Mouse (Mus musculus) heart, embryonic 12.5 days (tissue): ENCODE measurements around the gene Susd3. TPM values are rescaled to one million over a fixed set of nuclear protein-coding genes. Genes with fewer than 3 reads are reported as not detected.

ENCODE experiments used
- ATAC-seq: fragments of 200-750 bp; cut with Nextera tagmentation; 2 replicates; pipeline ENCODE4 v1.8.0; 2017; ENCODE audit warnings: moderate TSS enrichment, moderate library complexity; ENCODE audit not compliant: insufficient number of reproducible peaks, low FRiP score
- H3K27ac ChIP-seq: fragments of 300-500 bp; sonication (generic); 2 replicates; pipeline ENCODE4 v1.5.1; 2016; ENCODE audit warnings: mild to moderate bottlenecking, moderate library complexity; ENCODE audit not compliant: poor library complexity, severe bottlenecking
- H3K27me3 ChIP-seq: fragments of 300-500 bp; sonication (generic); replicated peaks from 2 replicates; pipeline ENCODE4 v1.6.1; 2016; ENCODE audit warnings: mild to moderate bottlenecking, moderate library complexity
- H3K36me3 ChIP-seq: fragments of 300-500 bp; sonication (generic); 2 replicates; pipeline ENCODE4 v1.6.1; 2016; ENCODE audit warnings: mild to moderate bottlenecking, moderate library complexity
- H3K4me1 ChIP-seq: fragments of 300-500 bp; sonication (generic); replicated peaks from 2 replicates; pipeline ENCODE4 v1.6.1; 2016; ENCODE audit warnings: mild to moderate bottlenecking
- H3K4me2 ChIP-seq: fragments of 300-500 bp; sonication (generic); 2 replicates; pipeline ENCODE4 v1.6.1; 2016; ENCODE audit warnings: mild to moderate bottlenecking, moderate library complexity
- H3K4me3 ChIP-seq: fragments of 300-500 bp; sonication (generic); 2 replicates; pipeline ENCODE4 v1.5.1; 2016; ENCODE audit warnings: mild to moderate bottlenecking
- H3K9ac ChIP-seq: fragments of 300-500 bp; sonication (generic); 2 replicates; pipeline ENCODE4 v1.6.1; 2016; ENCODE audit warnings: mild to moderate bottlenecking, moderate library complexity
- H3K9me3 ChIP-seq: fragments of 300-500 bp; sonication (generic); replicated peaks from 2 replicates; pipeline ENCODE4 v1.6.1; 2016; ENCODE audit warnings: mild to moderate bottlenecking, moderate library complexity
- WGBS: fragments of 180-500 bp; shearing (Covaris S2); methylation state at CpG from one replicate; pipeline ENCODE4 v1.1.7; 2016; 5-methylcytosine and 5-hydroxymethylcytosine counted together
- polyA plus RNA-seq: library from polyadenylated mRNA; unstranded; fragments of >200 nt; fragmentation: Nextera tagmentation; extraction: Ambion mirVana; gene quantifications from 2 replicates; pipeline ENCODE4 v1.2.1, GENCODE M21; 2016

The Susd3 gene
- polyA plus RNA-seq, 1 experiment from 2014 or later, result 0.80 TPM

GRCm38 (mm10) chr13:49246626-49247025 is 1.9 kb downstream of the Susd3 start:
- Histone ChIP-seq H3K9ac (no peak overlapping the region), H3K4me2 (no peak overlapping the region), H3K27ac (no peak overlapping the region), H3K27me3 (peaks cover 57% of the 10 kb centered on the region), H3K36me3 (no peaks in the 10 kb centered on the region), H3K4me1 (peaks cover 39% of the 10 kb centered on the region), H3K9me3 (no peaks in the 10 kb centered on the region), H3K4me3 (no peak overlapping the region)
- ATAC-seq, result no peak
- 61% methylated on average over 2 of the region's 2 CpGs for WGBS

GRCm38 (mm10) chr13:49246011-49246410 is 2.5 kb downstream of the Susd3 start:
- Histone ChIP-seq H3K4me3 (no peak overlapping the region), H3K9me3 (no peaks in the 10 kb centered on the region), H3K27me3 (peaks cover 57% of the 10 kb centered on the region), H3K36me3 (no peaks in the 10 kb centered on the region), H3K4me2 (no peak overlapping the region), H3K9ac (no peak overlapping the region), H3K27ac (no peak overlapping the region), H3K4me1 (peaks cover 39% of the 10 kb centered on the region)
- no peak for ATAC-seq
- 43% methylated on average over 3 of the region's 3 CpGs for WGBS

- Histone ChIP-seq H3K9me3 (no peaks in the 10 kb centered on the region), H3K27ac (no peak overlapping the region), H3K4me2 (no peak overlapping the region), H3K27me3 (peaks cover 57% of the 10 kb centered on the region), H3K4me1 (peaks cover 39% of the 10 kb centered on the region), H3K9ac (no peak overlapping the region), H3K4me3 (no peak overlapping the region), H3K36me3 (no peaks in the 10 kb centered on the region)
- no peak for ATAC-seq
- 70% methylated on average over 4 of the region's 4 CpGs for WGBS
These were observed 3.3 kb downstream of the Susd3 start for GRCm38 (mm10) chr13:49245251-49245650.

GRCm38 (mm10) chr13:49243492-49243891 is 5.0 kb downstream of the Susd3 start:
- Histone ChIP-seq H3K27ac (no peak overlapping the region), H3K9ac (no peak overlapping the region)
- WGBS, result 78% methylated on average over 2 of the region's 2 CpGs

GRCm38 (mm10) chr13:49242321-49243065 is 6.0 kb downstream of the Susd3 start:
- Histone ChIP-seq H3K4me1 (peaks cover 24% of the 10 kb centered on the region), H3K4me3 (no peak overlapping the region), H3K27ac (no peak overlapping the region), H3K27me3 (peaks cover 34% of the 10 kb centered on the region), H3K4me2 (no peak overlapping the region), H3K9ac (no peak overlapping the region), H3K36me3 (no peaks in the 10 kb centered on the region), H3K9me3 (no peaks in the 10 kb centered on the region)
- ATAC-seq, result no peak
- WGBS, result 51% methylated on average over 9 of the region's 9 CpGs

More at GRCm38 (mm10) chr13:49243492-49243891, 5.0 kb downstream of the Susd3 start:
- Histone ChIP-seq H3K4me2 (no peak overlapping the region), H3K4me3 (no peak overlapping the region), H3K4me1 (peaks cover 34% of the 10 kb centered on the region), H3K9me3 (no peaks in the 10 kb centered on the region), H3K27me3 (peaks cover 44% of the 10 kb centered on the region), H3K36me3 (no peaks in the 10 kb centered on the region)
- no peak for ATAC-seq

- Histone ChIP-seq H3K27me3 (0 out of 2 replicates have a peak, but pooled peaks cover 5% of the 10 kb centered on the region), H3K9me3 (no peaks in the 10 kb centered on the region), H3K4me3 (no peak overlapping the region), H3K4me2 (no peak overlapping the region), H3K9ac (no peak overlapping the region), H3K27ac (no peak overlapping the region), H3K36me3 (no peaks in the 10 kb centered on the region), H3K4me1 (peaks cover 10% of the 10 kb centered on the region)
- ATAC-seq, result no peak
- WGBS, result 90% methylated on average over 8 of the region's 8 CpGs
These were observed 9.8 kb downstream of the Susd3 start for GRCm38 (mm10) chr13:49238737-49239136.

- Histone ChIP-seq H3K9ac (no peak overlapping the region), H3K36me3 (no peaks in the 10 kb centered on the region), H3K4me3 (no peak overlapping the region), H3K9me3 (no peaks in the 10 kb centered on the region), H3K4me2 (no peak overlapping the region), H3K4me1 (peaks cover 6% of the 10 kb centered on the region), H3K27ac (no peak overlapping the region), H3K27me3 (no peaks in the 10 kb centered on the region)
- ATAC-seq, result no peak
- 80% methylated on average over 8 of the region's 8 CpGs for WGBS
These were observed 10.9 kb downstream of the Susd3 start for GRCm38 (mm10) chr13:49237617-49238016.

GRCm38 (mm10) chr13:49234711-49235110 is 13.8 kb downstream of the Susd3 start:
- Histone ChIP-seq H3K9ac (no peak overlapping the region), H3K4me3 (no peak overlapping the region), H3K4me2 (no peak overlapping the region), H3K27me3 (no peaks in the 10 kb centered on the region), H3K36me3 (no peaks in the 10 kb centered on the region), H3K9me3 (no peaks in the 10 kb centered on the region), H3K4me1 (0 out of 2 replicates have a peak, but pooled peaks cover 3% of the 10 kb centered on the region), H3K27ac (no peak overlapping the region)
- 90% methylated on average over 4 of the region's 4 CpGs for WGBS
- ATAC-seq, result no peak

- no peak overlapping the region for H3K27ac ChIP-seq
- H3K4me3 ChIP-seq, result no peak overlapping the region
- no peaks in the 10 kb centered on the region for H3K9me3 ChIP-seq
- no peaks in the 10 kb centered on the region for H3K36me3 ChIP-seq
- no peak overlapping the region for H3K4me2 ChIP-seq
- H3K27me3 ChIP-seq, result no peaks in the 10 kb centered on the region
- 0 out of 2 replicates have a peak, but pooled peaks cover 3% of the 10 kb centered on the region for H3K4me1 ChIP-seq
- WGBS, result 81% methylated on average over 8 of the region's 8 CpGs
- no peak for ATAC-seq
- no peak overlapping the region for H3K9ac ChIP-seq
These were observed 14.5 kb downstream of the Susd3 start for GRCm38 (mm10) chr13:49233792-49234572.

GRCm38 (mm10) chr13:49225633-49226032 is 22.9 kb downstream of the Susd3 start:
- Histone ChIP-seq H3K4me1 (peaks cover 3% of the 10 kb centered on the region; the same call in 1 of the 2 replicates), H3K9ac (no peak overlapping the region), H3K4me3 (no peak overlapping the region), H3K4me2 (no peak overlapping the region), H3K27ac (no peak overlapping the region), H3K27me3 (peaks cover 18% of the 10 kb centered on the region; the same call in 1 of the 2 replicates), H3K9me3 (peaks cover 4% of the 10 kb centered on the region; the same call in 1 of the 2 replicates), H3K36me3 (no peaks in the 10 kb centered on the region)
- ATAC-seq, result no peak
- 31% methylated on average over 4 of the region's 4 CpGs for WGBS

GRCm38 (mm10) chr13:49225159-49225558 is 23.3 kb downstream of the Susd3 start:
- Histone ChIP-seq H3K9ac (no peak overlapping the region), H3K4me1 (peaks cover 3% of the 10 kb centered on the region; the same call in 1 of the 2 replicates), H3K9me3 (peaks cover 4% of the 10 kb centered on the region; the same call in 1 of the 2 replicates), H3K4me3 (no peak overlapping the region), H3K27me3 (peaks cover 18% of the 10 kb centered on the region; the same call in 1 of the 2 replicates), H3K27ac (no peak overlapping the region), H3K36me3 (no peaks in the 10 kb centered on the region), H3K4me2 (no peak overlapping the region)
- WGBS, result 56% methylated on average over 3 of the region's 3 CpGs
- no peak for ATAC-seq
